Mouse (Mus musculus): Measurements from ENCODE around the gene Mdm2.

GRCm38 (mm10) chr10:117643302-117643701 is 67.3 kb downstream of the Mdm2 start:
- TF ChIP-seq MYOG (IDR thresholded peaks at IDR 0.05; ENCODE audit: control insufficient read depth, extremely low read depth, insufficient read length) (no peak), USF1 (IDR thresholded peaks at IDR 0.05; ENCODE audit: low read depth) (no peak), CTCF (IDR thresholded peaks at IDR 0.05; ENCODE audit: control insufficient read depth, insufficient read depth, insufficient read length) (no peak), MYOD1 (IDR thresholded peaks at IDR 0.05; ENCODE audit: control insufficient read depth, insufficient read length, low read depth) (no peak), CEBPB (IDR thresholded peaks at IDR 0.05; ENCODE audit: low read depth) (no peak), MAX (IDR thresholded peaks at IDR 0.05) (no peak), FOSL1 (IDR thresholded peaks at IDR 0.05; ENCODE audit: insufficient read depth, low read length, poor library complexity, severe bottlenecking) (no peak)

Measured in C2C12 (cell line).